Mouse (Mus musculus) heart, postnatal 4 days (tissue): Measurements from ENCODE around the gene Hcrtr2. TPM values are rescaled to one million over a fixed set of nuclear protein-coding genes. Genes with fewer than 3 reads are reported as not detected.

ENCODE experiments used
- DNase-seq: peaks from one replicate; pipeline ENCODE4 v3.0.0; 2021
- total RNA-seq, 2 experiments: library from RNA; stranded (reverse); gene quantifications; 2 replicates each; pipeline ENCODE4 v1.2.3; 2021

Hcrtr2 gene
- total RNA-seq, 2 experiments from 2014 or later: not detected

GRCm38 (mm10) chr9:76234899-76235298 lies 88.8 kb downstream of the Hcrtr2 start:
- no peak for DNase-seq

GRCm38 (mm10) chr9:76230400-76230799 lies 93.3 kb downstream of the Hcrtr2 start:
- DNase-seq: no peak

GRCm38 (mm10) chr9:76217178-76217975 lies 106.3 kb downstream of the Hcrtr2 start:
- DNase-seq: no peak

- DNase-seq: no peak
Observed at GRCm38 (mm10) chr9:76214678-76215077, 109.0 kb downstream of the Hcrtr2 start.

GRCm38 (mm10) chr9:76213557-76213956 lies 110.1 kb downstream of the Hcrtr2 start, which contains the start of gene Gfral:
Gene Gfral, minus strand, starts transcription at chr9:76213657.
- no peak for DNase-seq

GRCm38 (mm10) chr9:76196917-76197316 lies 126.7 kb downstream of the Hcrtr2 start:
- no peak for DNase-seq

GRCm38 (mm10) chr9:76179221-76179620 lies 144.4 kb downstream of the Hcrtr2 start:
- DNase-seq: no peak

Other genes with a start within 250 kb of the Hcrtr2 start
- gene Gfral, start 110.2 kb downstream of the Hcrtr2 start, total RNA-seq: not detected
- under 1 TPM; 0.38 to 0.61 TPM for gene Fam83b, start 243.3 kb upstream of the Hcrtr2 start, total RNA-seq